Mouse (Mus musculus) hematopoietic stem cell, adult 5-6 weeks (primary cell): ENCODE data around the gene Hacd3. TPM values are rescaled to one million over a fixed set of nuclear protein-coding genes. Genes with fewer than 3 reads are reported as not detected.

ENCODE experiments used
- total RNA-seq: library from RNA; stranded (forward); fragments of 172-1452, 232-1000 nt; gene quantifications from 2 replicates; pipeline ENCODE4 v1.2.3, GENCODE M21; 2017

The Hacd3 gene
- total RNA-seq, 1 experiment from 2014 or later = 39.1 TPM

Other genes starting within 250 kb of the Hacd3 start
- gene Dennd4a, start 210.4 kb downstream of the Hacd3 start, total RNA-seq = 55.7 and 75.6 TPM in 2 replicates
- gene Slc24a1, start 70.1 kb downstream of the Hacd3 start, total RNA-seq = not detected in 2 replicates
- gene Ints14, start 60.8 kb downstream of the Hacd3 start, total RNA-seq = 28.8 and 39.5 TPM in 2 replicates
- gene Dpp8, start 10.7 kb upstream of the Hacd3 start, total RNA-seq = 103 and 113 TPM in 2 replicates
- gene Igdcc4, start 79.8 kb upstream of the Hacd3 start, total RNA-seq = 1.4 and 1.6 TPM in 2 replicates
- not detected in 2 replicates for gene Igdcc3, start 119.5 kb upstream of the Hacd3 start, total RNA-seq
- 7.6 and 9.6 TPM in 2 replicates for gene Parp16, start 173.7 kb upstream of the Hacd3 start, total RNA-seq
- gene Cilp, start 243.5 kb upstream of the Hacd3 start, total RNA-seq = not detected in 2 replicates